Mouse (Mus musculus): Measurements from ENCODE around the gene Tmed9. TPM values are rescaled to one million over a fixed set of nuclear protein-coding genes. Genes with fewer than 3 reads are reported as not detected.

Gene Tmed9
- total RNA-seq, 2 experiments from 2014 or later = 117 to 229 TPM

Other genes starting within 250 kb of the Tmed9 start
- gene Mxd3, start 243.9 kb upstream of the Tmed9 start, total RNA-seq (2014; fragmentation: Nextera tagmentation) = 1.3 and 2.0 TPM in 2 replicates
- 3.8 and 4.7 TPM in 2 replicates for gene Mxd3, start 243.9 kb upstream of the Tmed9 start, total RNA-seq (2017)
- 150 and 177 TPM in 2 replicates for gene Lman2, start 210.9 kb upstream of the Tmed9 start, total RNA-seq (2014; fragmentation: Nextera tagmentation)
- gene Lman2, start 210.9 kb upstream of the Tmed9 start, total RNA-seq (2017) = 128 and 145 TPM in 2 replicates
- 12.8 and 16.4 TPM in 2 replicates for gene Rgs14, start 204.0 kb upstream of the Tmed9 start, total RNA-seq (2014; fragmentation: Nextera tagmentation)
- gene Rgs14, start 204.0 kb upstream of the Tmed9 start, total RNA-seq (2017) = 7.0 and 8.8 TPM in 2 replicates
- not detected in 2 replicates for gene Slc34a1, start 175.5 kb upstream of the Tmed9 start, total RNA-seq (2014; fragmentation: Nextera tagmentation)
- 0.56 TPM in 1 of 2 replicates, not detected in the other for gene Slc34a1, start 175.5 kb upstream of the Tmed9 start, total RNA-seq (2017)
- gene Pfn3, start 158.5 kb upstream of the Tmed9 start, total RNA-seq (2014; fragmentation: Nextera tagmentation) = not detected in 2 replicates
- not detected in 2 replicates for gene Pfn3, start 158.5 kb upstream of the Tmed9 start, total RNA-seq (2017)
- not detected in 2 replicates for gene F12, start 146.9 kb upstream of the Tmed9 start, total RNA-seq (2014; fragmentation: Nextera tagmentation)
- gene F12, start 146.9 kb upstream of the Tmed9 start, total RNA-seq (2017) = not detected in 2 replicates
- 56.7 and 62.4 TPM in 2 replicates for gene Grk6, start 128.7 kb upstream of the Tmed9 start, total RNA-seq (2014; fragmentation: Nextera tagmentation)
- gene Grk6, start 128.7 kb upstream of the Tmed9 start, total RNA-seq (2017) = 64.8 and 67.5 TPM in 2 replicates
- 1.9 TPM in 1 of 2 replicates, not detected in the other for gene Prr7, start 109.5 kb upstream of the Tmed9 start, total RNA-seq (2014; fragmentation: Nextera tagmentation)
- 1.6 TPM in 1 of 2 replicates, not detected in the other for gene Prr7, start 109.5 kb upstream of the Tmed9 start, total RNA-seq (2017)
- gene Dbn1, start 85.6 kb upstream of the Tmed9 start, total RNA-seq (2014; fragmentation: Nextera tagmentation) = 0.19 and 1.4 TPM in 2 replicates
- gene Dbn1, start 85.6 kb upstream of the Tmed9 start, total RNA-seq (2017) = 1.6 and 1.9 TPM in 2 replicates
- gene Pdlim7, start 60.1 kb upstream of the Tmed9 start, total RNA-seq (2014; fragmentation: Nextera tagmentation) = 10.2 and 23.3 TPM in 2 replicates
- 4.1 and 5.7 TPM in 2 replicates for gene Pdlim7, start 60.1 kb upstream of the Tmed9 start, total RNA-seq (2017)
- gene Dok3, start 44.4 kb upstream of the Tmed9 start, total RNA-seq (2014; fragmentation: Nextera tagmentation) = 26.2 and 59.4 TPM in 2 replicates
- gene Dok3, start 44.4 kb upstream of the Tmed9 start, total RNA-seq (2017) = 32.7 and 40.6 TPM in 2 replicates
- 54.4 and 69.5 TPM in 2 replicates for gene Ddx41, start 37.1 kb upstream of the Tmed9 start, total RNA-seq (2014; fragmentation: Nextera tagmentation)
- gene Ddx41, start 37.1 kb upstream of the Tmed9 start, total RNA-seq (2017) = 73.7 and 81.8 TPM in 2 replicates
- 36.0 and 59.5 TPM in 2 replicates for gene Fam193b, start 2.6 kb upstream of the Tmed9 start, total RNA-seq (2014; fragmentation: Nextera tagmentation)
- 28.4 and 31.9 TPM in 2 replicates for gene Fam193b, start 2.6 kb upstream of the Tmed9 start, total RNA-seq (2017)
- 10.8 and 15.3 TPM in 2 replicates for gene B4galt7, start 26.2 kb downstream of the Tmed9 start, total RNA-seq (2014; fragmentation: Nextera tagmentation)
- gene B4galt7, start 26.2 kb downstream of the Tmed9 start, total RNA-seq (2017) = 14.0 and 18.1 TPM in 2 replicates
- gene Caml, start 49.3 kb downstream of the Tmed9 start, total RNA-seq (2014; fragmentation: Nextera tagmentation) = 33.9 and 46.9 TPM in 2 replicates
- gene Caml, start 49.3 kb downstream of the Tmed9 start, total RNA-seq (2017) = 33.0 and 49.9 TPM in 2 replicates
- gene Ddx46, start 61.3 kb downstream of the Tmed9 start, total RNA-seq (2014; fragmentation: Nextera tagmentation) = 57.5 and 73.9 TPM in 2 replicates
- 113 and 128 TPM in 2 replicates for gene Ddx46, start 61.3 kb downstream of the Tmed9 start, total RNA-seq (2017)
- gene B230219D22Rik, start 119.4 kb downstream of the Tmed9 start, total RNA-seq (2014; fragmentation: Nextera tagmentation) = 49.1 and 59.0 TPM in 2 replicates
- gene B230219D22Rik, start 119.4 kb downstream of the Tmed9 start, total RNA-seq (2017) = 31.0 and 39.0 TPM in 2 replicates
- gene Txndc15, start 140.9 kb downstream of the Tmed9 start, total RNA-seq (2014; fragmentation: Nextera tagmentation) = 19.7 and 34.3 TPM in 2 replicates
- gene Txndc15, start 140.9 kb downstream of the Tmed9 start, total RNA-seq (2017) = 52.1 and 53.5 TPM in 2 replicates
- 47.4 and 48.2 TPM in 2 replicates for gene Pcbd2, start 153.6 kb downstream of the Tmed9 start, total RNA-seq (2014; fragmentation: Nextera tagmentation)
- 6.9 and 30.3 TPM in 2 replicates for gene Pcbd2, start 153.6 kb downstream of the Tmed9 start, total RNA-seq (2017)
- gene Catsper3, start 210.8 kb downstream of the Tmed9 start, total RNA-seq (2014; fragmentation: Nextera tagmentation) = not detected in 2 replicates
- gene Catsper3, start 210.8 kb downstream of the Tmed9 start, total RNA-seq (2017) = not detected in 2 replicates

Data from granulocyte monocyte progenitor cell, adult 5-6 weeks (primary cell).